Mouse (Mus musculus) 3134 (cell line): Measurements from ENCODE around the gene Stub1.
A peak's percentile ranks its signal among the peaks of the same experiment; 100 is the strongest.
"Not testable (repeated sequence)": the region's sequence is repeated elsewhere in the genome, so short reads cannot be mapped to it uniquely, and the experiment has no call there.

ENCODE experiments used
- DNase-seq: peaks from one replicate; pipeline ENCODE4 v3.0.0-alpha.2; 2011; ENCODE audit warnings: low spot score; ENCODE audit not compliant: insufficient read length; ENCODE audit errors: extremely low read depth

Stub1 gene

GRCm38 (mm10) chr17:25825311-25825710 is 7.9 kb downstream of the Stub1 start:
- DNase-seq = no peak

GRCm38 (mm10) chr17:25824362-25825142 is 8.7 kb downstream of the Stub1 start:
- no peak for DNase-seq

- peak; percentile 62 for DNase-seq
Observed at GRCm38 (mm10) chr17:25823452-25823851, 9.8 kb downstream of the Stub1 start, which contains the start of gene Wdr24. Gene Wdr24, plus strand, starts transcription at chr17:25823627.

GRCm38 (mm10) chr17:25818851-25819780 is 14.1 kb downstream of the Stub1 start:
- DNase-seq = peak; percentile 89

- no peak for DNase-seq
Observed at GRCm38 (mm10) chr17:25817662-25818061, 15.5 kb downstream of the Stub1 start.

DNA sequence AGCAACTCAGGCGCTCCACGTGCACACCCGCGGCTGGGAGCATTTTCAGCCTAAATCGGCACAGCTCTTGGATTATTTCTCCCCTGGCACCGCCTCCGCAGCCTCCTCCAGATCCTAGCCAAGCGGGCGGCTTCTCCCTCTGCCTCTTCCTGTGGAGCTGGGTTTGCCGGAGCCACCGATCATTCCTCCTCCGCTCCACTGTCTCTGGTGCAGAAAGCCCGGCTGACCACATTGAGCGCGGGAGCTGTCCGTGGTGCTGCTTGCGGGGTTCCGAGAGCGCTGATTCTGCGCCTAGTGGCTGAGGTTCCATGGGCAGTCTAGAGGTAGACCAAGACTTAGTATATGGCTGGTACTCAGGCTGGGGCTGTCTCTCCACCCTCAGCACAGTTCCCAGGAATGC is 19.7 kb downstream of the Stub1 start:
- no peak for DNase-seq

DNA sequence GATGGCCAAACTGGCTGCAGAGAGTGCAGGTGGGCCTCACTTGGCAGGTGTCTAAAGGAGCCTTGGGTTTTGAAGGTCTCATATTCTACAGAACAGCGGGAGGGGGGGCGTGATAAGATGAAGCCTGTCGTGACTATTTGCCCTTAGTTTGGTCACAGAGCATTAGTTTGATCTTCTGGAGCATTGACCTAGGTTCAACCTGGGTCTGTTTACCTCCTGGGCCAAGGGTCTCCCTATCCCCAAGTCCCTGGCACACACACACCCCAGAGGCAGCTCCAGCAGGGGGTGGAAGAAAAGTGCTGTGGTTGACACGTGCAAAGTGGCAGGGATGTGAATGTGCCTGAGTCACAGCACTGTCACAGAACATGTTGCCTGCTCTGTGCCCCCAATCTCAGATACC is 22.3 kb downstream of the Stub1 start:
- DNase-seq = no peak

DNA sequence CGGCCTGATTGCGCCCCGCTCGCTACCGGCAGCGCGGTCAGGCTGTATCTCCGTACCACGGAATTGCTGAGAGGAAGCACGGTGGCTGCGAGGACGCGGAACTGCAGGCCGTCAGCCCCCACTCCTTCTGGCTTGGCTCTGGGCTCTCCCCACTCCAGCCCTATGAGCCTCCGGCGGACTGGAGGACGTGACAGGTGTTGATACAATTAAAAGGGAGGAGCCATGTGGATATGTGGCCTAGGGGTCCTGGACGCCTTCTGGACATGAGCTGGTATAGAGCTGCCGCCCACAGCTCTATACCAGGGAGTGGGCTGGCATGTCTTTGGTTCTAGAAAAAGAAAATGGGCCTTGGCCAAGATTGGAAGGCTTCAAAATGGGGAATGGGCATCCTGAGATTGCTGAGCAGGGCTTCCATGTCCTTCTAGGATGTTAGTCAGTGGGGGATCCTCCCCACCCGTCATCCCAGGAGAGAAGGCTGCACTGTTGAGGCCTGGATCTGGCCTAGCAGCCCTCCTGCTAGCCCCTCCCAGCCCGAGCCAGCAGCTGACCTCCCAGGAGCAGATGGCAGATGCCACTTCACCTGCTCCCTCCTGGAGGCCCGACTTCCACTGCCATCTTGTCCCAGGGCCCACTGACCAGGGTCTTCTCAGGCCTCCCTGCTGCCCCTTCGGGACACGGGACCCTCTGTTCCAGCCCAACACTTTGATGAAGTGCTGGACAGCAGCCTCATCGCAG is 23.4 kb downstream of the Stub1 start:
- DNase-seq = no peak

DNA sequence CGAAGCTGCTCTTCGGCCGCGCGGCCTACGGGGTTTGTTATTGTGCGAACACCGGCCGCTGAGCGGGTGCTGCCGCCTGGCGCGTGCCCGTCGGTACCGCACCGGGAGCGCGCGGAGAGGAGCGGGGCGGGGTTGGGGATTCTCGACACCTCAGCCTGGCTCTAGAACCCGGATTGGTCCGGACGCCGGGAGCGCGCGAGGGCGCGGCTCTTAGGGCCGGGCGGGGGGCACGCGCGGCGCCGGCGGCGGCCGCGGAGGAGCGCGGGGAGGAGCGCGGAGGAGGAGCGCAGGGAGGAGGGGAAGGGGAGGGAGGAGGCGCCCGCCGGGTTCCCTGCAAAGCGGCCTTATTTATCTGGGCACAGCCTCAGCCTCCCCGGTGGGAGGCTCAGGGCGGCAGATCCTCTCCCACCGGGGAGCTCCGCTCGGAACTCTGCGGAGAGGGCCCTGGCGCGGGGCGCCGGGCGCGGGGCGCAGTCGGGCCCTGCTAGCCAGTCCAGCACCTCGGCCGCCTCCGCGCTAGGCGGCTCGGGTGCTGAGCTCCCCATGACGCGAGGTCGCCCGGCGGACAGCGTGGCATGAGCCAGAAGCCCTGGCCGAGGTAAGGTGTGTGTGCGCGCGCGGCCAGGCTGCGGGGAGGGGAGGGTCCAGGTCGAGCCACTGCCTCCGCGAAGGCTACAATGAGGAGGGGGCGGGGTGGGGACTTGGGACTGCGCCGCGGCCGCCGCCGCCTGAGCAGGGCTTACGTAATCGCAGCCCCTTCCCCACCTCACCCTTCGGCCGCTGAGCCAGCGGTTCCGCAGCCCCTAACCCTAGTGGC is 24.2 kb downstream of the Stub1 start, which contains the start of gene Fbxl16:
Gene Fbxl16, plus strand, starts transcription at position 297 of the 817 bp plus-strand sequence.
- DNase-seq = no peak

GRCm38 (mm10) chr17:25808028-25808427 is 25.2 kb downstream of the Stub1 start:
- no peak for DNase-seq

GRCm38 (mm10) chr17:25807452-25807851 is 25.8 kb downstream of the Stub1 start:
- DNase-seq = not testable (repeated sequence)

DNA sequence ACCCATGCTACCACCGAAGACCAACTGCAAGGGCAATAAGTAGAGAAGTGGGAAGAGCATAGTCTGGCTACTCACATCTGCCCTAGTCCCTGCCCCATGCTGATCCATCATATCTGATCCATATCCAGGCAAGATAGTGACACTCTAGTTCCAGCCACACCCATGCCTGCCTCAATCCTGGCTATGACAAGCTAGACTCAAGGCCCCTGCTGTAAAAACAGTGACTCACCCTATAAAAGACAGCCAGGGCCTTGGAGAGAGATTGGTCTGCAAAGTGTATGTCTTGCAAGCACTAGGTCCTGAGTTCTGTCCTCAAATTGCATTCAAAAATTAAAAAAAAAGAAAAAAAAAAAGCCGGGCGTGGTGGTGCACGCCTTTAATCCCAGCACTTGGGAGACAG is 26.7 kb downstream of the Stub1 start:
- DNase-seq = peak; percentile 56

GRCm38 (mm10) chr17:25802825-25803517 is 30.2 kb downstream of the Stub1 start:
- peak; percentile 76 for DNase-seq

DNA sequence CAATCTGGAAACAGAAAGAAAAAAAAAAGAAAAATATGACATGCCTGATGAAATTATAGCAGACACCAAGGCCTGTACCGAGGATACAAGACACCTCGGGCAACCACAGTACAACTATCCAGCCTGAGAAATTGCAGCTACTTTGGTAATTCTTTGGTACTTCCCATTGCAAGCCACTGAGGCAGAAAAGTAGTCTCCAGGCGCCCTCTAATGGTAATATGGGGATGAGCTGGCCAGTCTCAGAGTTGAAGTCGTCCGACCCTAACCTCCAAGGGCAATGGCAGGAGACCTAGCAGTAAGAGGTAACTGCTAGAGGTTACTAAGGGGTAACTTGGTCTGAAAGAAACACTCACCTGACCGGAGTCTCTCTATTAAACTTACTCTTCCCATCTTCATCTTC is 32.2 kb downstream of the Stub1 start:
- no peak for DNase-seq

- peak; percentile 79 for DNase-seq
Observed at GRCm38 (mm10) chr17:25796951-25797369, 36.2 kb downstream of the Stub1 start, which contains the start of gene Metrn. Gene Metrn, minus strand, starts transcription at chr17:25797136.

- peak; percentile 57 for DNase-seq
Observed at GRCm38 (mm10) chr17:25796211-25796771, 36.9 kb downstream of the Stub1 start.

GRCm38 (mm10) chr17:25795609-25796092 is 37.6 kb downstream of the Stub1 start, which contains the start of gene AC134908.4:
Gene AC134908.4, minus strand, starts transcription at chr17:25795659.
- DNase-seq = peak; percentile 51

GRCm38 (mm10) chr17:25794998-25795397 is 38.2 kb downstream of the Stub1 start:
- no peak for DNase-seq

- no peak for DNase-seq
Observed at GRCm38 (mm10) chr17:25794197-25794596, 39.0 kb downstream of the Stub1 start.
